Mouse (Mus musculus): ENCODE measurements around the gene Cep97.

Gene Cep97

GRCm38 (mm10) chr16:55940781-55941180 is 6.1 kb upstream of the Cep97 start:
- no peak for DNase-seq

GRCm38 (mm10) chr16:55939703-55940102 is 5.0 kb upstream of the Cep97 start:
- DNase-seq, result no peak

- no peak for DNase-seq
These were observed 4.1 kb upstream of the Cep97 start for GRCm38 (mm10) chr16:55938761-55939160.

GRCm38 (mm10) chr16:55933681-55934343 is 843 bp downstream of the Cep97 start:
- DNase-seq, result peak; percentile 75

- DNase-seq, result no peak
These were observed 10.6 kb downstream of the Cep97 start for GRCm38 (mm10) chr16:55924010-55924409.

GRCm38 (mm10) chr16:55922079-55922478 is 12.6 kb downstream of the Cep97 start:
- no peak for DNase-seq

- DNase-seq, result no peak
These were observed 19.9 kb downstream of the Cep97 start for GRCm38 (mm10) chr16:55914716-55915115.

- no peak for DNase-seq
These were observed 24.4 kb downstream of the Cep97 start for GRCm38 (mm10) chr16:55910208-55910793.

GRCm38 (mm10) chr16:55906928-55907679 is 27.6 kb downstream of the Cep97 start:
- DNase-seq, result no peak

- no peak for DNase-seq
These were observed 29.3 kb downstream of the Cep97 start for GRCm38 (mm10) chr16:55905370-55905769.

GRCm38 (mm10) chr16:55901839-55902756 is 32.6 kb downstream of the Cep97 start:
- DNase-seq, result no peak

GRCm38 (mm10) chr16:55898385-55899002 is 36.2 kb downstream of the Cep97 start:
- peak; percentile 45 for DNase-seq

- DNase-seq, result no peak
These were observed 39.0 kb downstream of the Cep97 start for GRCm38 (mm10) chr16:55895651-55896095.

- DNase-seq, result peak; percentile 91
These were observed 39.6 kb downstream of the Cep97 start, which contains the start of gene Nxpe3 for GRCm38 (mm10) chr16:55894893-55895650. Nxpe3 (minus strand) TSS chr16:55895285.

- peak; percentile 58 for DNase-seq
These were observed 40.1 kb downstream of the Cep97 start for GRCm38 (mm10) chr16:55894536-55894892.

GRCm38 (mm10) chr16:55893410-55894107 is 41.1 kb downstream of the Cep97 start:
- DNase-seq, result no peak

- no peak for DNase-seq
These were observed 42.2 kb downstream of the Cep97 start for GRCm38 (mm10) chr16:55892484-55892883.

- DNase-seq, result no peak
These were observed 43.3 kb downstream of the Cep97 start for GRCm38 (mm10) chr16:55891346-55891745.

- DNase-seq, result no peak
These were observed 44.1 kb downstream of the Cep97 start for GRCm38 (mm10) chr16:55890346-55891136.

- DNase-seq, result no peak
These were observed 45.2 kb downstream of the Cep97 start for GRCm38 (mm10) chr16:55889451-55889850.

Data from cerebellum, adult 9-10 months (tissue).